Mouse (Mus musculus): ENCODE measurements at regions not wholly inside any gene's neighbourhood (a gene's known extent, or its start where the extent isn't known, plus 50 kb on each side); places are given as distances from the start of the nearest gene placed in this dataset.

- TF ChIP-seq CTCF (conservative IDR thresholded peaks at IDR 0.05 in 1 of 2, IDR thresholded peaks at IDR 0.05 in 1 of 2; ENCODE audit: low read depth in 2 of 2, low read length in 2 of 2) (no peak), UBTF (IDR thresholded peaks at IDR 0.05; ENCODE audit: low read depth, low read length) (no peak), POLR2A (IDR thresholded peaks at IDR 0.05; ENCODE audit: low read depth, low read length) (no peak)
These were observed 87.2 kb upstream of the Hes1 start for GRCm38 (mm10) chr16:29977011-29977410.

Data from CH12.LX (cell line).